Mouse (Mus musculus) ES-E14 (cell line): ENCODE results near the gene Il23r.

ENCODE experiments used
- CHD2 ChIP-seq: IDR thresholded peaks from 2 replicates; pipeline ENCODE4 v1.6.1; 2014; ENCODE audit warnings: mild to moderate bottlenecking, low read depth, low read length, inconsistent platforms
- MAFK ChIP-seq: IDR thresholded peaks from 2 replicates; pipeline ENCODE4 v1.6.1; 2014; ENCODE audit warnings: mild to moderate bottlenecking, low read depth, low read length, inconsistent platforms; ENCODE audit not compliant: insufficient read depth
- ZC3H11A ChIP-seq: IDR thresholded peaks from 2 replicates; pipeline ENCODE4 v1.6.1; 2012; ENCODE audit warnings: low read depth, mild to moderate bottlenecking, inconsistent platforms, low read length, borderline replicate concordance
- ZNF384 ChIP-seq: IDR thresholded peaks from 2 replicates; pipeline ENCODE4 v1.6.1; 2012; ENCODE audit warnings: low read depth, low read length, inconsistent platforms

GRCm38 (mm10) chr6:67399551-67399950 lies 92.1 kb downstream of the Il23r start:
- TF ChIP-seq ZC3H11A, result no peak
- TF ChIP-seq CHD2, result no peak
- TF ChIP-seq MAFK, result no peak
- no peak for TF ChIP-seq ZNF384
